8 mouse cellular contexts compared by ENCODE assay signal in the genomic region with DNA sequence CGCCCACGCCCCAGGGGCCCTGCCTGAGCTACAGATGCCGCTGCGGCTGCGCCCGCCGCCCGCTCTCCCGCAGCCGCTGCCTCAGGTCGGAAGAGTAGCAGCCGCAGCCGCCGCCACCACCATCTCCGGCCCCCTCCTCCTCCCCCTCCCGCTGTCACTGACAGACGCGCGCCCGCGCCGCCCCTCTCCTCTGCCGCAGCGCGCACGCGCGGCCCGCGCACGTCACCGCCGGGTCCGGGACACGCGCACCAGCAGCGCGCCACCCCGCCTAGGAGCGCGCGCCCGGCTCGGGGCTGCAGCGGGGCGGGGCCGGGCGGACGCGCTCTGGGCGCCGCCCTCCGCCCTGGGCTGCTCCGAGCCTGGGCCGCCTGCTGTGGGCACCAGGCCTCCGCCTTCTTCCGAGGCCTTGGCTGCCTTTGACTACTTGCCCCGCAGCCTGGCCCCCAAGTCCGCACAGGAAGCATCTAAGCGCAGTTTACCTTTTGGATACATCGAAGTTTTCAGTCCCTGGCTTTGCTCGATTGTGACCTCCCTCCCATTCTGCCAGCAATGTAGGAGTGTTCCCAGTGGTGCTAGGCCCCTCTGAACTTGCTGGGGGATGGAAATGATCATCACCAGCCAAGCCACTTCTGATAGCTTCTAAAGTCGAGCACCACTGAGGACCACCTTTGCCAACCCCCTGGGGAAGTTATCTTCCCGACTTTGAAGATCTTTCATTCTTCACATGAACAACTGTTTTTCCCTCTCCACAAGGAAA. TPM values are rescaled to one million over a fixed set of nuclear protein-coding genes. Genes with fewer than 3 reads are reported as not detected.
DNase-seq lines count a peak whose midpoint lies in the region; ATAC-seq and TF ChIP-seq lines count a peak whose summit lies in the region.

A gene (minus strand): TSS at position 201 of the 757 bp plus-strand sequence.

- H3K9ac ChIP-seq in hindbrain, embryonic 12.5 days, result peak within 1 kb of the TSS; percentile 86

- DNase-seq in Patski (ENCODE audit: low read depth, low spot score), result peak; percentile 25
- DNase-seq in cerebellum, postnatal 10 days, result peak; percentile 96 to 98
- DNase-seq in frontal cortex, postnatal 14 days (ENCODE audit: low spot score in 2 of 2), result peak; percentile 74 to 82
- DNase-seq in layer of hippocampus, postnatal 25 days (ENCODE audit: extremely low spot score in 1 of 2, low spot score in 1 of 2), result peak; percentile 84 to 94
- peak; percentile 91 for DNase-seq in lung, postnatal 14 days
- DNase-seq in retina, adult 2 months (ENCODE audit: low read depth, low spot score), result peak; percentile 78
- DNase-seq in thymus, postnatal 36 days, result peak; percentile 93 to 95

- H3K9me3 ChIP-seq in hindbrain, embryonic 12.5 days (replicated peaks), result no peaks in the 10 kb centered on the region

- peak; percentile 75 for ATAC-seq in Patski
- peak; percentile 87 for ATAC-seq in hindbrain, embryonic 12.5 days (ENCODE audit: low FRiP score)

- no peak for TF ChIP-seq CTCF in Patski (IDR thresholded peaks at IDR 0.05)

- H3K4me1 ChIP-seq in hindbrain, embryonic 12.5 days, result peaks cover 32% of the 10 kb centered on the region

- peak within 1 kb of the TSS; percentile 83 for H3K27ac ChIP-seq in hindbrain, embryonic 12.5 days

- POLR2A ChIA-PET in Patski (lab: Charles Lee), result interaction anchor here (0.6 to 1.1 kb wide), 3 partner anchors 13 to 204 kb away, joined by 3 read pairs; no protein-coding TSS in a partner anchor

- H3K4me2 ChIP-seq in hindbrain, embryonic 12.5 days (replicated peaks), result peak within 1 kb of the TSS; percentile 90

- H3K36me3 ChIP-seq in hindbrain, embryonic 12.5 days, result no peaks in the 10 kb centered on the region

- no peaks in the 10 kb centered on the region for H3K27me3 ChIP-seq in Patski
- H3K27me3 ChIP-seq in hindbrain, embryonic 12.5 days, result peaks cover 19% of the 10 kb centered on the region

- CTCF ChIA-PET in Patski (lab: Charles Lee), result interaction anchor here (0.6 to 1.6 kb wide), 6 partner anchors 9 to 319 kb away, joined by 3 to 7 read pairs (median 3); no protein-coding TSS in a partner anchor

- peak within 1 kb of the TSS; percentile 85 for H3K4me3 ChIP-seq in hindbrain, embryonic 12.5 days

- in situ Hi-C loops in Patski (cut with MboI; ENCODE audit: low pct_unique_long_range_greater_than_20kb), result no loop called here

- under 1% methylated on average over 37 of the region's 64 CpGs for WGBS in hindbrain, embryonic 12.5 days

RNA-seq across cellular contexts. Expression of the gene that starts here (rescaled TPM):
- 4.0 TPM for polyA plus RNA-seq in Patski (2021)
- polyA plus RNA-seq in hindbrain, embryonic 12.5 days (2016; fragmentation: Nextera tagmentation; extraction: Ambion mirVana), result 2.8 and 3.5 TPM in 2 replicates
- total RNA-seq in layer of hippocampus, postnatal 25 days (2021), result 10 to 100 TPM; 92.5 to 98.5 TPM

Comparison
In these comparisons a context has a peak if more than half of its experiments do, and no peak if none do; other contexts are left out.
1. Peak in every context shown above with its lines: DNase-seq, ATAC-seq, H3K4me3 ChIP-seq and H3K27ac ChIP-seq.
2. DNase-seq: peak in every context shown above with its lines; median percentile 97 in cerebellum, postnatal 10 days; 94 in thymus, postnatal 36 days; 91 in lung, postnatal 14 days; 89 in layer of hippocampus, postnatal 25 days; 78 in frontal cortex, postnatal 14 days; 78 in retina, adult 2 months; 25 in Patski.